Mouse (Mus musculus) spleen, adult 2 months (tissue): ENCODE measurements around the gene Arhgap45. TPM values are rescaled to one million over a fixed set of nuclear protein-coding genes. Genes with fewer than 3 reads are reported as not detected.

ENCODE experiments used
- DNase-seq, 2 experiments: peaks; one replicate each; pipeline versions ENCODE4 v3.0.0 to v3.0.0-alpha.2; 2012 to 2021; ENCODE audit warnings: low spot score in 2 of 2, low read depth in 1 of 2
- H3K27ac ChIP-seq: fragments of 200-500 bp; 2 replicates; pipeline ENCODE4 v1.5.1; 2012; ENCODE audit warnings: low read length, inconsistent platforms; ENCODE audit not compliant: insufficient read depth
- H3K27me3 ChIP-seq: fragments of 200-500 bp; 2 replicates; pipeline ENCODE4 v1.6.1; 2012; ENCODE audit warnings: mild to moderate bottlenecking, moderate library complexity, low read length, inconsistent platforms; ENCODE audit not compliant: control insufficient read depth, insufficient read depth
- H3K36me3 ChIP-seq: fragments of 200-500 bp; 2 replicates; pipeline ENCODE4 v1.6.1; 2012; ENCODE audit warnings: mild to moderate bottlenecking, low read length, inconsistent platforms; ENCODE audit not compliant: control insufficient read depth, insufficient read depth
- H3K4me1 ChIP-seq: fragments of 200-500 bp; 2 replicates; pipeline ENCODE4 v1.6.1; 2011; ENCODE audit warnings: inconsistent platforms; ENCODE audit not compliant: control insufficient read depth, insufficient read depth, insufficient read length
- H3K4me3 ChIP-seq: fragments of 200-500 bp; 2 replicates; pipeline ENCODE4 v1.5.1; 2011; ENCODE audit warnings: mild to moderate bottlenecking, inconsistent platforms; ENCODE audit not compliant: insufficient read depth, insufficient read length; ENCODE audit errors: extremely low read depth
- CTCF ChIP-seq: fragments of 200-500 bp; IDR thresholded peaks from 2 replicates; pipeline ENCODE4 v1.5.1; 2011; ENCODE audit warnings: mild to moderate bottlenecking, inconsistent platforms; ENCODE audit not compliant: insufficient read depth, insufficient read length, insufficient replicate concordance; ENCODE audit errors: extremely low read depth
- POLR2A ChIP-seq: fragments of 200-500 bp; IDR thresholded peaks from 2 replicates; pipeline ENCODE4 v1.6.1; 2011; ENCODE audit warnings: low read depth, low read length, inconsistent platforms
- WGBS: fragments of 180-500 bp; shearing (Covaris S2); methylation state at CpG from one replicate; pipeline ENCODE4 v1.1.7; 2018; 5-methylcytosine and 5-hydroxymethylcytosine counted together
- polyA plus RNA-seq: library from polyadenylated mRNA; depleted of rRNA; stranded (reverse); fragments of >200 nt; gene quantifications from 2 replicates; pipeline ENCODE4 v1.2.3, GENCODE M21; 2012

Gene Arhgap45
- polyA plus RNA-seq, 1 experiment, result 492 TPM

DNA sequence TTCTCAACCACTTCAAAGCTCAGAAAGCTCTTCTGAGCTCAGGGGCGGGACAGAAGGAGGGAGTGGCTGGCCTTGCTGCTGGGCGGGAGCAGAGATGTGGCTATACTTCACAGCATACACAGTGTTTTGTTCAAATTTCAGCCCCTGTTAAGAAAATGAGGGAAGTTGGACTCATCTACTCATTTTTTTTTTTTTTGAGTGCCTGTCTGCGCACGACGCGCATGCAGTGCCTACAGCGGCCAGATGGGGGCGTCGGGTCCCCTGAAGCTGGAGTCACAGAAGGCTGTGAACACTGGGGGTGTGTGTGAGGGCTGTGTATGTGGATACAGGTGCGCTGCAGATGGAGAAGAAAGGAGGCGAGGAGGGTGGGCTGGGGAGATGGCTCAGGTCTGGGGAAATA, 29.5 kb upstream of the Arhgap45 start:
- WGBS, result under 1% methylated on average over 11 of the region's 11 CpGs
- Histone ChIP-seq H3K36me3 (peaks cover 9% of the 10 kb centered on the region), H3K27ac (peak overlapping the region; percentile 97), H3K27me3 (no peaks in the 10 kb centered on the region), H3K4me1 (peaks cover 38% of the 10 kb centered on the region), H3K4me3 (peak overlapping the region; percentile 22; the same call in 1 of the 2 replicates)
- peak; percentile 87 to 91 for DNase-seq
- no peak for TF ChIP-seq POLR2A
- TF ChIP-seq CTCF, result peak; percentile 86

DNA sequence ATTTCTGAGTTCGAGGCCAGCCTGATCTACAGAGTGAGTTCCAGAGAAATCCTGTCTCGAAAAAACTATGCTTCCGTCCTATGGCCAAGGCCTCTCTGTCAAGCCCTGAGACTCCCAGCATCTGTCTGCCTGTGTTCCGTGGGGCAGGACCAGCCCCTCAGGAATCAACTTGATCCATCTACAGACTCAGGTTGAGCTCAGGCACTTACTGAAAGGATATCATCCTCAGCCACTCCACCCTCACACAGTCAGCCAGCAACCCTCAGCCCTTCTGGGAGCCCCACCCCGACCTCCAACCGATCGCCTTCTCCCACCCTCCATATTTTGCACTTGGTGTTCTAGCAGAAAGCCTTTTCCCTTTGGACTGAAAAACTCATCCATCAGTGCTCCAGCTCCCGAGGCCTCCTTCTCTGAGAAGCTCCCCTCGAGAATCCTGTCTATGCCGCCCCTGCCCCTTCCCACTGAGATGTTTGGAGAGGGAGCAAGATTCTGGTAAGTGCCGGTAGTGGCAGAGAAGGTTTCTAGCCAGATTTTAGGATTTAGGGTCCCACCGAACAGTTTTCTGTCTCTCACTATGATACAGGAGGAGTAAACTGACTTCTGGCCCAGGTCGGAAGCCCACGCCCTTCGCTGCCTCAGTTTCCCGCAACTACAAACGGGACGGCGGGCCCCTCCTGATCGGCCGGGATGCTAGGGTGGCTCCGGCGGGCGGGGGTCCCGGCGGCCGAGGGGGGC, 28.5 kb upstream of the Arhgap45 start:
- Histone ChIP-seq H3K36me3 (peaks cover 18% of the 10 kb centered on the region), H3K27ac (peak overlapping the region; percentile 97), H3K27me3 (no peaks in the 10 kb centered on the region), H3K4me1 (peaks cover 31% of the 10 kb centered on the region), H3K4me3 (peak overlapping the region; percentile 80)
- no peak for DNase-seq
- WGBS, result 21% methylated on average over 27 of the region's 27 CpGs
- TF ChIP-seq CTCF (no peak), POLR2A (no peak)

DNA sequence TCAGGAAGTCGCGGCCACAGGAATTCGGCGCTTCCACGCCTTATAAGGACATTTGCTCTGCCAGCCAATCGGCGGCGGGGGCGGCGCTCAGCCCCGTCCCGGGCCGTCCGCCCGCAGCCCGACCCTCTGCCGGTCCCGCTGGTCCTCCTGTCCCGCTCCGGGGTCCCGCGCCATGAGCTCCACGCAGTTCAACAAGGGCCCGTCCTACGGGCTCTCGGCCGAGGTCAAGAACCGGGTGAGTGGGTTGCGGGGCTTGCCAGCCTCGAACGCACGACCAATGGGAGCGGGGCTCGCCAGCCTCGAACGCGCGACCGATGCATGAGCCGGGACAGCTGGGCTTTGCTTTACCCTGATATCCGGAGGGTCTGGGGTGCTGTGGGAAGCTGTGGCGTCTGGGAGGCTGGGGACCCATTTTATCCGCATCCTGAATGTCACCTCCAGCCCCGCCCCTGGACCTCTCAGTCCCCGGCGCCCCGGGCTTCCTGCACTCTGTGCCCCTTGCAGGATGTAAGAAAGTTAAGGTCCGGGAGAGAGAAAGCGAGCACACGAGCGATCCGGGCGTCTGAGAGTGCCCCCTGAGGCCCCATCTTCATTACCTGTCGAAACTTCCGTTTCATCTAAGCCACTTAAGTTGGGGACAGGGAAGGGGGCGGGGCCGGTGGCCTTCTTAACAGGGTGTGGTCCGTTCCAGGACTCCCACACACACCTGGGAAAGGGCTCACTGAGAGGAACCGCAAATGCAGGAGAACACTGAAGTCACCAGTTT, 27.8 kb upstream of the Arhgap45 start, which contains the start of gene Cnn2:
Cnn2 (plus strand) TSS at position 79 of the 766 bp plus-strand sequence.
- peaks cover 25% of the 10 kb centered on the region for H3K4me1 ChIP-seq
- WGBS, result under 1% methylated on average over 59 of the region's 59 CpGs
- H3K27ac ChIP-seq, result peak within 1 kb of the TSS; percentile 97
- DNase-seq, result peak in 1 of 2 experiments; percentile 72
- H3K36me3 ChIP-seq, result peaks cover 25% of the 10 kb centered on the region
- TF ChIP-seq CTCF (no peak), POLR2A (no peak)
- H3K4me3 ChIP-seq, result peak within 1 kb of the TSS; percentile 80
- H3K27me3 ChIP-seq, result no peaks in the 10 kb centered on the region

DNA sequence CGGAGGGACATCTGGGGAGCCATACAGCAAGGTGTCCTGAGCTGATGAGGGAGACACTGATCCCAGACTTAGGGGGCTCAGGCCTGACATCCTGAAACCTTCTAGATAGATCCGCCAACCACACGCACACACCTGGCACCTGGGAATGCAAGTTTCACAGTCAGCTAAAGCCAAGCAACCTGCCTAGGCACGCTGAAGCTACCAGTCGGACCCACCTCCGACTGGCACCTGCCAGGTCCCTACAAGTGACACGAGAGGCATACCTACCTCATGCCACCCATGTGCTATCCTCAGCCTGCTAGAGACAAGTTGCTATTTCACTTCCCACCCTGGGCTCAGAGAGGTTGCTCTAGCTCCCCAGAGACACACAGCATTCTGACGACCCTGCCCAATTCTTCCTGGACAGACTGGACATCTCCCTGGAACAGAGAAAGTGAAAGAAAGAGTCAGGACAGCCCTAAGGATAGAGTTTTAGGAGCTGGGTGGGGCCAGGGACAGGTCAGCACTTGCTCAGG, 27.1 kb upstream of the Arhgap45 start:
- Histone ChIP-seq H3K4me1 (peaks cover 28% of the 10 kb centered on the region), H3K27me3 (no peaks in the 10 kb centered on the region), H3K36me3 (peaks cover 29% of the 10 kb centered on the region), H3K27ac (peak overlapping the region; percentile 97), H3K4me3 (peak overlapping the region; percentile 80)
- TF ChIP-seq POLR2A, result no peak
- no peak for TF ChIP-seq CTCF
- whole genome bisulfite sequencing, result 40% methylated on average over 8 of the region's 8 CpGs
- no peak for DNase-seq

DNA sequence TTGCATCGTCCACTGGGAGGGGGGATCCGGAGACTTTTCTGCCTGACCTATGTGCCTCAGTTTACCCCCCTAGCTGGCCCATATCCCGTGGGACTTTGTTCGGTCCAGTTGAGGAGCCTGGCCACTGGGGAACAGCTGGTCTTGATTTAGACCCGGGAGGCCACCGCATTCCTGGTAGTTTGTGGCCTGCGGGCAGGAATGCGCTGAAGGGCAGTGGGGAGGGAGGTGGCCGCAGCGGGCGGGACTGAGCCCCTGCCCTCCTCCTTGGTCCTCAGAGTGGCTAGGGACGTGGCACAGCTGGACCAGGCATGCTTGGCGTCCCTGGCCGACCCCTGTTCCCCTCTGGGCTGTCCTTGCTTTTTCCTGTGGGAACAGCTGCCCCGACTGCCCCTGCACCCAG, 26.6 kb upstream of the Arhgap45 start:
- H3K4me1 ChIP-seq, result peaks cover 33% of the 10 kb centered on the region
- WGBS, result 78% methylated on average over 15 of the region's 15 CpGs
- peak overlapping the region; percentile 97 for H3K27ac ChIP-seq
- TF ChIP-seq CTCF (no peak), POLR2A (no peak)
- H3K36me3 ChIP-seq, result peaks cover 34% of the 10 kb centered on the region
- no peak for DNase-seq
- no peaks in the 10 kb centered on the region for H3K27me3 ChIP-seq
- peak overlapping the region; percentile 80; the same call in 1 of the 2 replicates for H3K4me3 ChIP-seq

DNA sequence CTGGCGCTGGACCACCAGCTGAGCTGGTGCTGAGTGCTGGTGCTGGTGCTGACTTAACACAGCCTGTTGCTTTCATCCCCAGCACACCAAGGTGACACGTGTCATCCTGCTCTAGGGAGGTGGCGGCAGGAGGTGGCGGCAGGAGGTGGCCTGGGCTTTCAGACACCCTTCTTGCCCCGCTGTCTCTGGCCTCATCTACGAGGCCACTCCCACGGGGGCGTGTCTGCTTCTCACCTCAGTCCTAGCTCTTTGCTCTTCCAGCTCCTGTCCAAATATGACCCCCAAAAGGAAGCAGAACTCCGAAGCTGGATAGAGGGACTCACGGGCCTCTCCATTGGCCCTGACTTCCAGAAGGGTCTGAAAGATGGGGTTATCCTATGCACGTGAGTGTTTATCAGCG, 25.4 kb upstream of the Arhgap45 start:
- WGBS, result 79% methylated on average over 12 of the region's 12 CpGs
- Histone ChIP-seq H3K27ac (no peak overlapping the region), H3K27me3 (no peaks in the 10 kb centered on the region), H3K36me3 (peaks cover 37% of the 10 kb centered on the region), H3K4me3 (no peak overlapping the region), H3K4me1 (peaks cover 33% of the 10 kb centered on the region)
- no peak for TF ChIP-seq CTCF
- TF ChIP-seq POLR2A, result no peak
- no peak for DNase-seq
